Mouse (Mus musculus): ENCODE measurements around the gene Aldh18a1.
"Not testable (repeated sequence)": the region's sequence is repeated elsewhere in the genome, so short reads cannot be mapped to it uniquely, and the experiment has no call there.

DNA sequence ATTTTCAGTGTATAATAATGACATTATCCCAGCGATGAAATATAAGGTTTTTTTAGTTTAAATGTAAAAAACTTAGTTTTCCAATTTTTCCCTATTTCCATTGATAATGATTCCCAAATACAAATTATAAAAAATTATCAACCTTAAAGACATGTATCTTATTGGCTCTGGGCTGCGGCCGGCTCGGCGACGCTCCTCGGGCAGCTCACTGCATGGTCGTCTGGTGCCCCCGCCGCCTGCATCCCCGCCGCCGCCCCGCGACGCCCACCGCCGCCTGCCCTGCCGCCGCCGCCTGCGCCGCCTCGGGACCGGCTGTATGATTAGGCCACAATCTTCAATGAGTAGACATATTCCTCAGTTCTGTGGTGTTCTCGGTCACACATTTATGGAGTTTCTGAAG, 33.4 kb upstream of the Aldh18a1 start:
- TF ChIP-seq CTCF (IDR thresholded peaks at IDR 0.05; ENCODE audit: extremely low read depth, insufficient read depth, insufficient read length, insufficient replicate concordance); POLR2A (IDR thresholded peaks at IDR 0.05; ENCODE audit: low read depth, low read length): not testable (repeated sequence)

Measured in spleen, adult 2 months (tissue).